Mouse (Mus musculus) layer of hippocampus, adult 8-10 months (tissue): ENCODE measurements around the gene Zhx3. TPM values are rescaled to one million over a fixed set of nuclear protein-coding genes. Genes with fewer than 3 reads are reported as not detected.

Experiments
- DNase-seq, 2 experiments: peaks; one replicate each; pipeline ENCODE4 v3.0.0; 2022; ENCODE audit warnings: low spot score in 2 of 2
- total RNA-seq, 4 experiments: library from RNA; stranded (reverse); gene quantifications; 2 replicates each; pipeline ENCODE4 v1.2.4; 2022

The Zhx3 gene
- total RNA-seq, 4 experiments from 2014 or later: 74.2 to 102 (median 92.4) TPM

DNA sequence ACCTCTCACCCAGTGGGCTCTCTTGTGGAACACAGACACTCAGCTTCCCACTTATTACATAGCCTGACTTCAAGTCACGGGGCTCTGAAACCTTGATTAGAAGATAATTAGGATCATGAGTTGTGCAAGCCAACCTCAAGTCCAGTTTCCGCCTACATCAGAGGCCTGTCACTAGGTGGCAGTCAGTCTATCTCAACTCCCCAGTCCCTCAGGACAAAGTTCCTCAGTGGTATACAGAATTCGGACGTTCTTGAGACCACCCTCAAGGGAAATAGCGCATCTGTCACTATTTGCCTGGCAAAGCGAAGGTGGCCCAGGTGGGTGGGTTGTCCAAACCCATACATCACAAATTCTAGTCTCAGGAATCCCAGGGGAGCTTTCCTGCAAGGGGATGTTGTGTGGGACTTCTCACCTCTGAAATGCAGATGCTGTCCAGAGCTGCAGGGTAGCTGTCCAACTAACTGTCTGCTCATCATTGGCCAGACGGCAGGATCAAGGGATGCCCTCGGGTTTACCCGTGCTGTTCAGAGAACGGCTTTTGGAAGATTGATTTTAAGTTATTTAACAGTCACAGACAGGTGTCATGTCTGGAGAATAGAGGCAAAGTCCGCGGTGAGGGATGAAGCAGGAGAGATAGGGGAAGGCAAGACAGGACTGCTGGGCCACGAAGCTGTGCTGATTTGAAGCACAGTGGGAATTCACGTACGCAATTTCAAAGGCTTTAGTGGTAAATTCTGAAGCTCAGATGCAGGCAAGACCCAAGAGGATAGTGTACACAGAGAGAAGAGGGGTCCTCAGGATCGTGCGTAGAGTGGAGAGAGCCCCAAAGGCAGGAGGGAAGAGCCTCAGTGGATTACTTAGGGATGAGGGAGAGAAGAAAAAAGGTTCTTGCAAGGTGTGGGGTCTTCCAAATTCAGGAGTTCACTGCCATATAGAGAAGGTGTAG is 142.7 kb downstream of the Zhx3 start:
- no peak for DNase-seq

DNA sequence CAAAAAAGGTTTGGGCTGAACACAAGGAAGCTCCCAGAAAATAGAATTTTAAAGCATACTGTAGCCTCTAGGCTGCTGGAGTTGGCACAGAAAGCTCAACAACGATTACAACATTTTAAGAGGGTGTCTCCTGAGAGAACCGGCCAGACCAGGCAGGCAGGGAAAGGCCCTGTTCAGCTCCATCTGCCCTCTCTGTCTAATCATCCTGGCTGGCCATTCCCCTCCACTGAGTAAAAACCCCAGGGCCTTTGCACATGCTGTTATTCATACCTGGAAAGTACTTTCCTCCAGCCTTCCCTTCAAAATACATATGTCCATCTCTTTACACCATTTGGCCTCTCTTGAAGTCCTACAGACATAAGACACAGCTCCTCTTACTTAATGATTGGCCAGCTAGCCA is 143.4 kb downstream of the Zhx3 start:
- DNase-seq: no peak

DNA sequence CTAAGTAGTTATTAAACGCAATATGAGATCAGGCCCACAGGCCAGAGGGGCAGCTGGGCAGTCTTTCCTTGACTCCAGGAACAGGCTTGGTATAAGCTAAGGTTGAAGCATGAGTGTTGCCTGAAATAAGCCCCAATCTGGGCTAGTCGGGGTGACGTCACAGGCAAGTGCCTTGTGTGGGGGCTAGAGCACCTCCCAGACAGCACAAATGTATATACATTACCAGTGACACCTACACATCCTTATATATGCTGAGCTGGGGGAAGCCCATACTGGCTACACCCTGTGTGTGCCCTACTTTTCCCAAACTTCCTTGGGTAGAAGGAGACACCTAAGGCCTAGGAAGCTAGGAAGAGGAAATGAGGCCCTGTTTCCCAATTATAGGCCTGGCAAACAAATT is 143.8 kb downstream of the Zhx3 start:
- DNase-seq: no peak

DNA sequence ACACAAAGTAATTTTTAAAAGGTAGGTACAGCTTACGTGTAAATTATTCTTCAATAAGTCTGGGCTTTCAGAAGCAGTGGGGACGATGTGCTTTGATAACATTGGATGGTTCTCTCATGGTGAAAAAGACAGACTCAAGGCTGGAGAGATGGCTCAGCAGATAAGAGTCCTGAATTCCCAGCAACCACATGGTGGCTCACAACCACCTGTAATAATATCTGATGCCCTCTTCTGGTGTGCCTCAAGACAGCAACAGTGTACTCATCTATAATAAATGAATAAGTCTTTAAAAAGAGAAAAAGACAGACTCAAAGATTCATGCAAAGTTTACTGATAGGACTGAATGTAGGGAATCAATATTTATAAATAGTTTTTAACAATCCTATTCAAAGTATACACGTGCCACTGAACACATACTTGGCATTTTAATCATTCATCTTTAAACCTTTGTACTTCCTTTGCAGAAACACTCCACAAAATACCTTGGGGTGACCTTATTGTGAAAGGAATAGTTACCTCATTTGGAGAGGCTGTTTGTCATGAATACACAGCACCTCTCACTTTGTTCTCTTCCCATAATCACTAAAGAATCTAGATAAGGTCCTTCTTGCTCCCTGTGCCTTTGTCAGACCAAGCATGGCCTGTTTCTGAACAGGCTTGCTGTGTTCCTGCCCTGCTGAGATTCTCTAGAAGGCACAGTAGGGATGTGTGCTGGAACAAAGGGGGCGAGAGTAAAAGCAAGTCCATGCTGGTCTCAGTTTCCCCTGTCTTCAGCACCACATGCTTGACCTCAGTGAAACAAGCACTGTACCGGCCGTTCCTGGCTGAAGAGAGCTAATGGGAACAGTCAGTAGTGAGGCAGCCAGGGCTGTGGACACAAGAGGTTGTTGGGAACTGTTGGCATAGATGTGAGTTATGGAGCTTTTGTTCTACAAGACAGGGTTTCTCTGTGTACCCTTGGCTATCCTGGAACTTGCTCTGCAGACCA is 146.6 kb downstream of the Zhx3 start:
- no peak for DNase-seq

DNA sequence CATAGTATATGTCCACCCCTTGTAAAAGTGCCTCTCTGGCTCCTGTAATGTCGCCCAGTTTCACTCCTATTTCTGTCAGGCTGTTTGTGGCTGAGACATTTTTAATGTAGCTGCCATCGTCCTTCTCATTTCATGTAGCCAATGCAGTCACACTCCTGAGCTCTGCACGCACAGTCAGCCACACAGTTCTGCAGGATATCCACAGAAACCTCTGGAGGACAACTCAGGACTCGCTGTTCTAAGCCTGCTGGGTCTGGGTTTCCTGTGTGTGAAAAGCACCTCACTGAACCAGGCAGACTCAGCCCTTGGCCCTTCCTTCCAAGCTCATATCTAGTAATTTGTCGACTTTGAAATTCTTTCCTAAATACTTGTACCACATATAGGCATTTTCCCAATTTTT is 148.3 kb downstream of the Zhx3 start:
- no peak for DNase-seq

DNA sequence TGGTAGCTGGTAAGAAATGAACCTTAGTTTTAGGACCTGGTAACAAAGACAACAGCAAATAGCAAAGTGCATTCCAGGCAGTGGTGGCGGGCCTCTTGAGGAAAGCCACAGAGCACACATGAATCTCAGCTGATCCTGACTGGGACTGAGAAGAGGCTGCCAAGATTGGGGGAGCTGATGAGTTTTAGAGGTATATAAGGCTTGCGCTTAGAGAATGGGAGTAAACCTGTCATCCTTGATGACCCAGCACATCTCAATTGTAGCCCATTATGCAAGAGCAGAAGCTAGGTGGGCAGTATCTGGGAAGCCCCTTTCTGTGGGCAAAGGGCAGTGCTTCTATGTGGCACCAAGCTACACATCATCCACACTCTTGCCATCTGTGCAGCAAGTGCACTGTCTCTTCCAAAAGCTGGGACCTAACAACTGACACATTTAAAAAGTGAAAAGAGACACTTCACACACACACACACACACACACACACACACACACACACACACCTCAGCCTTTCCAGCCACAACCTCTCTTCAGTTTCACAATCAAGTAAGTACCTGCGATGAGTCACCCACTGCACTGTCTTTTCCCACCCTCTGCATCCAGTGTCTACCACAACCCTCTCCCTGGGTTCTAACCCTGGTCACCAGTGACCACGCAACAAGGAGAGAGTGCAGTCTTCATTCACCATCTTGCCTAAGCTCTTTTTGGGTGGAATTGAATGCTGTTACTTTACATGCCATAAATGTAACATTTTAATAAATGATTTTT is 149.0 kb downstream of the Zhx3 start:
- peak in 1 of 2 experiments; percentile 2 for DNase-seq

DNA sequence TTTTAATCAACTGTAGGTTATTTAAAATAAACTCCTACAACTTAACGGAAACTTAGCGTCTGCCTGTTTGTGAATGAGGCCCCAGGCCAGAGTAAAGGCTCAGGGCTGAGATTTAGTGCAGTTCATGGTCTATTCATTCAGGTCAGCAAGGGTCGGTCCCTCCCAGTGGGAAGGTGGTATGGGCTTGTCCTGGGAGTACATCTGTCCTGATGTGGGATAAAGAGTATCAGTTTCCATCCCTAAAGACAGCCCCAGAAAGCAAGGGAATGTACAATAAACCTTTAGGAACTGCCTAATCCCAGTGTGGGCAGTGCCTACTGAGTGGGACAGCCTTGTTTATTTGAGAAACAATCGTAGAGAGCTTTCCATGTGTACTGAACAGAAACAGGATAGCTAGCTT is 150.1 kb downstream of the Zhx3 start:
- DNase-seq: peak in 1 of 2 experiments; percentile 2

DNA sequence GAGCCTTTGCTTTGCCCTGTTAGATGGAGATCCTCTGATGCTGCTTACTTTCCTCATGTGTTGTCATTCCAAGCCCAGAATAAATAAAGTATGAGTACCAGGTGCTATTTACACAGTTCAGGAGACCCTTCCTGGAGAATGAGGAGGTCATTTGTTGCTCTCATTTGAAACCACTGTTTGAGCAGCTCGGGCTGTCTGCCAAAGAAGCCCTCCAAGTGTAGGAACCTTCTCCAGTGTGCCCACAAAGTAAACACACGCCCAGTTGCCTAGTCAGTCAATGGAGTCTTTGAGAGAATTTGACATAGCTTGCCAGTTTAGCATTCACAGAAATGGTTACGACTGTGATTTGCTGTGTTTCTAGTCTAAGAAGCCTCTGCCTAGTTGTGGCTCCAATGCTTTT is 154.0 kb downstream of the Zhx3 start:
- peak in 1 of 2 experiments; percentile 3 for DNase-seq

DNA sequence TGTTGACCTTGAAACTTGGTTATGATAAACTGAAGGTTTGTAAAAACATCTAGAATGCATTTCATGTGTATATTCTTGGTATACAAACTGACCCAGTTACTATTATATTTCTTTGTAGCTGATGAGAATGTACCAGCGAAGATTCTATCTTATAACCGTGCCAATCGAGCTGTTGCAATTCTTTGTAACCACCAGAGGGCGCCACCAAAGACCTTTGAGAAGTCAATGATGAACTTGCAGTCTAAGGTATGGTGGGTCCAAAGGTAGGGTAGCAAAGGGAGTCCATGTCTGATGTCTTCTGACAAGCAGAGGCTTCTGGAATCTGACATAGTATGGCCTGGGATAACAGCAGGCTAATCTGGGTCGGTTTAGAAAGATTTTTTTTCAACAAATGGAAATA is 155.5 kb downstream of the Zhx3 start:
- peak in 1 of 2 experiments; percentile 5 for DNase-seq

DNA sequence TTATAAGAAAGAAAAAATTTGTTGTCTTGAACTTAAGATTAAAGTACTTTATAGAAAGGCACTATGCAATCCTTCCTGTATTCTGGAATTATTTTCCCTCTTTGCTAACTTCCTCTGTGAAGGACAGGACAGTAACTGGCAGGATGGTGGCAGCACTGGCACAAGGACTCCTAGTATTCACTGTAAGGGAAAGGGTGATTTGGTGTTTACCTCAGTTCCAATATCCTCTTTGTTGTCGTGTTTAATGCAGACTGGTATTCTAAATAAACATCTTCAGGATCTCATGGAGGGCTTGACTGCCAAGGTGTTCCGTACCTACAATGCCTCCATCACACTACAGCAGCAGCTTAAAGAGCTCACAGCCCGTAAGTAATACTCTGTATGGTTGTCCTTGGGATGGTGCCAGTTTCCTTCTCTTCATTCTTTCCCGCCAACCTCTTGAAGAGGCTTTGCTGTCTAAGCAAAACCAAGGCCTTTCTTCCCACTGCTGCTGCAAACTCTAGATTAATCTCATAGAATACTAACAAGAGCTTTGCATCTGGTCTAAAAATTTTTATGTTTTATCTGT is 157.3 kb downstream of the Zhx3 start:
- DNase-seq: no peak

DNA sequence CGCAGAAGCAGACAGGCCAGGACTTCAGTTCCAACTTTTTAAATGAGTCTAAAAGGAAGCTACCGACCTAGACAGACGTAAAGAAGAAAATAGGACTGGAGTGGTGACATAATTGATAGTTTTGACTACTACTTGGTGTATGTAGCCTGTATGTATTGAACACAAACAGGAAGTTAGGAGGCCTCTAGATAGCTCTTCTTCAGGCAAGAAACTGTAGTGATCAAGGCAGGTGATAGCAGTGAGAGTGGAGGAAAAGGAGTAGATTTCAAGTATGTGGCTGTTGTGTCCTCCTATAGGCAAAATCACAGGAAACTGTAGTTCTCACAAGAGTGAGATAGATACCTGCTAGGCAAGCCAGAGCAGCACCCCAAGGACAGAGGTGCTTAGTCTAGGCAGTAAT is 165.1 kb downstream of the Zhx3 start:
- no peak for DNase-seq

DNA sequence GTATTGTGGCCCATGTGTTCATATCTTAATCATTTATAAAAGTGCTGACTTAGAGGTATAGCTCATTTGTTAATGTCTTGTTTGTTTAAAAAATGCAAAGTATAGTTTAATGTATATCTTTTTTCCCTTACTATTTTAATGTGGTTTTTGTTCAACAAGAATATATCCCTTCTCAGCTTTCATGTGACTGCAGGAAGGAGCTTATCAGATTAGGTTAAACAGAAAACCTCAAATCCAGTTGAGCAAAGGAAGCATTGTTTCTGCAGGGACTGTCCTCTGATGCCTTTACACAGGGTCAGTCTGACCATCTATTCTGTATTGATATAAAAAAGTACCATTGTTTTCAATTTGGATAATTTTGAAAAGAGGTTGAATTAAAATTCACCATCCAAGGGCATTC is 170.0 kb downstream of the Zhx3 start:
- no peak for DNase-seq

DNA sequence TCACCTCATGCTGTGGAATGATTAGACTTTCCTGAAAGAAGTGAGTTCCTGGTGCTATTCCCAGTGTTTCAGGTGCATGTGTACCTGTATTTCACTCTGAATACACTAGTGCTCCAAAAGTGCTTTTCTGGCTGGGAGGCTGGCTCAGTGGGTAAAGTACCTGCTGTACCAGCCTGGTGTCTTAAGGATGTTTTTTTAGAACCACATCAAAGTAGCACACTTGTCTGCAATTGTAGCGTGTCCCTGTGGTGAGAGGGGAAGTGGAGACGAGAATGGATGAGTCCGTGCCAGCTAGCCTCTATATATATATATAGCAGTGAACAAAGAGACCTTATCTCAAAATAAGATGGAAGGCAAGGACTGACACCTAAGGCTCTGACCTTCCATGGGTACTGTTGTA is 171.2 kb downstream of the Zhx3 start:
- no peak for DNase-seq

DNA sequence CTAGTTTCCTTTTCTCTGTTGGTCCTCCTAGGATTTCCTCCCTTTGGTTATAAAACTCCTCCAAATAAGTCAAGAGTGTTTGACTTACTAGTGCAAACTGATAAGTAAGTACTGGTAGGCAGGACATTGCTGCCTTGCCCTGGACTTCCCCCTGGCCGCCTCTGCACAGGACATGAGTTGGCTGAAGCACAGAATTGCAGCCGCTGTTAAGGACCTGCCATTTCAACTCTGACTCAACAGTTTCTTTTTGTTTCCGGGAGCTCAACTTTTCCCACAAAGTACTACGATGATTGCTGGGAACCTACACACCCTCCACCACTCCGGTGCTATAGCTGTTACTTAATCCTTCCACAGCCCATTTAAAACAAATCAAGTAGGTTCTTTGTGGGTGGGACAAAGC is 172.5 kb downstream of the Zhx3 start:
- no peak for DNase-seq

Other genes with a start within 250 kb of the Zhx3 start
- gene Top1, start 227.1 kb downstream of the Zhx3 start, total RNA-seq: 10 to 100 TPM; 66.7 to 86.7 (median 78.4) TPM
- gene Plcg1, start 141.7 kb downstream of the Zhx3 start, total RNA-seq: 100 to 1,000 TPM; 103 to 107 (median 105) TPM
- gene Lpin3, start 7.7 kb upstream of the Zhx3 start, total RNA-seq: 1 to 10 TPM; 1.1 to 2.6 (median 1.6) TPM
- under 1 TPM in 3 of 4 experiments, not detected in 1; 0.12 to 0.20 (median 0.18) TPM for gene Emilin3, start 39.3 kb upstream of the Zhx3 start, total RNA-seq
- 10 to 100 TPM; 56.4 to 73.8 (median 61.9) TPM for gene Chd6, start 236.1 kb upstream of the Zhx3 start, total RNA-seq